Mouse (Mus musculus): ENCODE results near the gene Gm42417. TPM values are rescaled to one million over a fixed set of nuclear protein-coding genes. Genes with fewer than 3 reads are reported as not detected.
A peak's percentile ranks its signal among the peaks of the same experiment; 100 is the strongest.

Gene Gm42417
- polyA plus RNA-seq, 1 experiment from 2014 or later, result not detected

- 76% methylated on average over 4 of the region's 4 CpGs for WGBS
Measured at GRCm38 (mm10) chr1:36563632-36564031, 24.4 kb upstream of the Gm42417 start.

GRCm38 (mm10) chr1:36563197-36563596 is 24.0 kb upstream of the Gm42417 start:
- H3K9me3 ChIP-seq, result no peaks in the 10 kb centered on the region
- 81% methylated on average over 2 of the region's 2 CpGs for WGBS
- no peak for ATAC-seq (ENCODE audit: extremely low read depth, insufficient number of reproducible peaks, low FRiP score, low TSS enrichment)
- H3K27ac ChIP-seq (replicated peaks), result no peak overlapping the region
- H3K27me3 ChIP-seq (replicated peaks), result no peaks in the 10 kb centered on the region; the same call in 1 of the 2 replicates
- no peaks in the 10 kb centered on the region for H3K36me3 ChIP-seq
- no peak overlapping the region for H3K4me2 ChIP-seq
- H3K4me3 ChIP-seq, result no peak overlapping the region
- peak overlapping the region; percentile 47; the same call in 1 of the 2 replicates for H3K9ac ChIP-seq
- peaks cover 70% of the 10 kb centered on the region for H3K4me1 ChIP-seq

More at GRCm38 (mm10) chr1:36563632-36564031, 24.4 kb upstream of the Gm42417 start:
- no peak overlapping the region for H3K9ac ChIP-seq
- no peak overlapping the region for H3K27ac ChIP-seq (replicated peaks)
- no peak overlapping the region for H3K4me3 ChIP-seq
- no peaks in the 10 kb centered on the region for H3K9me3 ChIP-seq
- no peaks in the 10 kb centered on the region; the same call in 1 of the 2 replicates for H3K27me3 ChIP-seq (replicated peaks)
- no peak for ATAC-seq (ENCODE audit: extremely low read depth, insufficient number of reproducible peaks, low FRiP score, low TSS enrichment)
- H3K36me3 ChIP-seq, result no peaks in the 10 kb centered on the region
- H3K4me2 ChIP-seq, result no peak overlapping the region
- peaks cover 71% of the 10 kb centered on the region for H3K4me1 ChIP-seq

- Histone ChIP-seq H3K27ac (replicated peaks) (no peak overlapping the region), H3K9ac (peak overlapping the region; percentile 47; the same call in 1 of the 2 replicates), H3K27me3 (replicated peaks) (no peaks in the 10 kb centered on the region; the same call in 1 of the 2 replicates), H3K4me2 (no peak overlapping the region), H3K4me3 (no peak overlapping the region), H3K4me1 (peaks cover 65% of the 10 kb centered on the region), H3K36me3 (no peaks in the 10 kb centered on the region), H3K9me3 (no peaks in the 10 kb centered on the region)
- WGBS, result 43% methylated on average over 4 of the region's 4 CpGs
- no peak for ATAC-seq (ENCODE audit: extremely low read depth, insufficient number of reproducible peaks, low FRiP score, low TSS enrichment)
Measured at GRCm38 (mm10) chr1:36562388-36562787, 23.2 kb upstream of the Gm42417 start.

GRCm38 (mm10) chr1:36560903-36561302 is 21.7 kb upstream of the Gm42417 start:
- no peak for ATAC-seq (ENCODE audit: extremely low read depth, insufficient number of reproducible peaks, low FRiP score, low TSS enrichment)
- WGBS, result 47% methylated on average over 6 of the region's 6 CpGs
- no peak overlapping the region for H3K4me2 ChIP-seq
- no peaks in the 10 kb centered on the region; the same call in 1 of the 2 replicates for H3K27me3 ChIP-seq (replicated peaks)
- H3K9me3 ChIP-seq, result no peaks in the 10 kb centered on the region
- H3K9ac ChIP-seq, result no peak overlapping the region
- H3K27ac ChIP-seq (replicated peaks), result no peak overlapping the region; the same call in 1 of the 2 replicates
- no peak overlapping the region for H3K4me3 ChIP-seq
- H3K36me3 ChIP-seq, result no peaks in the 10 kb centered on the region
- peaks cover 58% of the 10 kb centered on the region for H3K4me1 ChIP-seq

- WGBS, result 60% methylated on average over 5 of the region's 5 CpGs
- Histone ChIP-seq H3K9ac (no peak overlapping the region), H3K4me1 (peaks cover 65% of the 10 kb centered on the region)
Measured at GRCm38 (mm10) chr1:36559888-36560287, 20.7 kb upstream of the Gm42417 start.

GRCm38 (mm10) chr1:36559256-36559655 is 20.0 kb upstream of the Gm42417 start:
- no peak for ATAC-seq (ENCODE audit: extremely low read depth, insufficient number of reproducible peaks, low FRiP score, low TSS enrichment)

More at GRCm38 (mm10) chr1:36559888-36560287, 20.7 kb upstream of the Gm42417 start:
- peaks cover 8% of the 10 kb centered on the region for H3K36me3 ChIP-seq
- H3K27me3 ChIP-seq (replicated peaks), result no peaks in the 10 kb centered on the region; the same call in 1 of the 2 replicates
- no peak for ATAC-seq (ENCODE audit: extremely low read depth, insufficient number of reproducible peaks, low FRiP score, low TSS enrichment)
- 0 out of 2 replicates have a peak overlapping the region, but pooled peaks have one; percentile 97 for H3K27ac ChIP-seq (replicated peaks)
- no peak overlapping the region for H3K4me3 ChIP-seq
- H3K9me3 ChIP-seq, result no peaks in the 10 kb centered on the region
- 0 out of 2 replicates have a peak overlapping the region, but pooled peaks have one; percentile 89 for H3K4me2 ChIP-seq

GRCm38 (mm10) chr1:36558031-36558993 is 19.1 kb upstream of the Gm42417 start, which contains the start of gene Sema4c:
Gene Sema4c, minus strand, starts transcription at chr1:36558349.
- Histone ChIP-seq H3K4me3 (peak within 1 kb of the TSS; percentile 78), H3K9me3 (no peaks in the 10 kb centered on the region), H3K27ac (replicated peaks) (peak within 1 kb of the TSS; percentile 97), H3K4me1 (peaks cover 65% of the 10 kb centered on the region), H3K9ac (peak within 1 kb of the TSS; percentile 97), H3K36me3 (peaks cover 23% of the 10 kb centered on the region), H3K4me2 (peak within 1 kb of the TSS; percentile 89), H3K27me3 (replicated peaks) (no peaks in the 10 kb centered on the region; the same call in 1 of the 2 replicates)
- WGBS, result 1% methylated on average over 67 of the region's 69 CpGs
- peak; percentile 17; the same call in 1 of the 2 replicates for ATAC-seq (ENCODE audit: extremely low read depth, insufficient number of reproducible peaks, low FRiP score, low TSS enrichment)

More at GRCm38 (mm10) chr1:36559256-36559655, 20.0 kb upstream of the Gm42417 start:
- Histone ChIP-seq H3K4me2 (peak overlapping the region; percentile 89), H3K27me3 (replicated peaks) (no peaks in the 10 kb centered on the region; the same call in 1 of the 2 replicates), H3K4me1 (peaks cover 67% of the 10 kb centered on the region), H3K27ac (replicated peaks) (peak overlapping the region; percentile 97), H3K9ac (peak overlapping the region; percentile 97), H3K4me3 (peak overlapping the region; percentile 78), H3K36me3 (peaks cover 14% of the 10 kb centered on the region), H3K9me3 (no peaks in the 10 kb centered on the region)
- WGBS, result 6% methylated on average over 4 of the region's 4 CpGs

GRCm38 (mm10) chr1:36557457-36558011 is 18.3 kb upstream of the Gm42417 start:
- H3K27ac ChIP-seq (replicated peaks), result peak overlapping the region; percentile 97
- no peaks in the 10 kb centered on the region; the same call in 1 of the 2 replicates for H3K27me3 ChIP-seq (replicated peaks)
- peaks cover 31% of the 10 kb centered on the region for H3K36me3 ChIP-seq
- H3K4me3 ChIP-seq, result peak overlapping the region; percentile 78
- WGBS, result under 1% methylated on average over 48 of the region's 48 CpGs
- peak overlapping the region; percentile 89 for H3K4me2 ChIP-seq
- no peaks in the 10 kb centered on the region for H3K9me3 ChIP-seq
- H3K4me1 ChIP-seq, result peaks cover 57% of the 10 kb centered on the region
- H3K9ac ChIP-seq, result peak overlapping the region; percentile 97
- peak; percentile 64 for ATAC-seq (ENCODE audit: extremely low read depth, insufficient number of reproducible peaks, low FRiP score, low TSS enrichment)

- peak overlapping the region; percentile 97 for H3K9ac ChIP-seq
- H3K4me2 ChIP-seq, result peak overlapping the region; percentile 89
- H3K9me3 ChIP-seq, result no peaks in the 10 kb centered on the region
- peaks cover 50% of the 10 kb centered on the region for H3K4me1 ChIP-seq
- peak; percentile 55 for ATAC-seq (ENCODE audit: extremely low read depth, insufficient number of reproducible peaks, low FRiP score, low TSS enrichment)
- no peaks in the 10 kb centered on the region; the same call in 1 of the 2 replicates for H3K27me3 ChIP-seq (replicated peaks)
- peaks cover 38% of the 10 kb centered on the region for H3K36me3 ChIP-seq
- H3K27ac ChIP-seq (replicated peaks), result peak overlapping the region; percentile 97
- under 1% methylated on average over 52 of the region's 52 CpGs for WGBS
- peak overlapping the region; percentile 78 for H3K4me3 ChIP-seq
Measured at GRCm38 (mm10) chr1:36556553-36557456, 17.6 kb upstream of the Gm42417 start.

- H3K4me2 ChIP-seq, result peak overlapping the region; percentile 89
Measured at GRCm38 (mm10) chr1:36555798-36556395, 16.7 kb upstream of the Gm42417 start.

More at GRCm38 (mm10) chr1:36555798-36556395, 16.7 kb upstream of the Gm42417 start:
- H3K36me3 ChIP-seq, result peaks cover 47% of the 10 kb centered on the region
- H3K27me3 ChIP-seq (replicated peaks), result no peaks in the 10 kb centered on the region; the same call in 1 of the 2 replicates
- H3K4me1 ChIP-seq, result peaks cover 44% of the 10 kb centered on the region
- peak overlapping the region; percentile 78 for H3K4me3 ChIP-seq
- peak overlapping the region; percentile 97 for H3K27ac ChIP-seq (replicated peaks)
- H3K9ac ChIP-seq, result peak overlapping the region; percentile 97
- WGBS, result 7% methylated on average over 8 of the region's 8 CpGs
- H3K9me3 ChIP-seq, result no peaks in the 10 kb centered on the region
- no peak for ATAC-seq (ENCODE audit: extremely low read depth, insufficient number of reproducible peaks, low FRiP score, low TSS enrichment)

All from heart, embryonic 13.5 days (tissue).